In genomic region chr8:126157452-126158185, GRCm38 (mm10) we compare ENCODE assay signal across 10 mouse cellular contexts.
DNase-seq lines count a peak whose midpoint lies in the region; ATAC-seq lines count a peak whose summit lies in the region.
"Had no signal": no experiment of that assay in that cellular context is flagged by ENCODE, and none has a peak within 500 bp of the region (broad histone marks: within the 10 kb centered on the region; RNA-seq: fewer than 3 reads in every experiment).

No protein-coding gene starts in this region.

- 70% methylated on average over 8 of the region's 8 CpGs for WGBS in heart, embryonic 11.5 days (ENCODE audit: insufficient replicate concordance)

- no peak overlapping the region for H3K4me2 ChIP-seq in heart, embryonic 11.5 days
- H3K4me2 ChIP-seq: neural tube, embryonic 13.5 days had no signal

- H3K9ac ChIP-seq in heart, embryonic 11.5 days (ENCODE audit: low read depth, low read length) = no peak overlapping the region
- H3K9ac ChIP-seq: neural tube, embryonic 13.5 days had no signal

- H3K36me3 ChIP-seq in heart, embryonic 11.5 days (ENCODE audit: control insufficient read depth, insufficient read depth, low read length) = no peaks in the 10 kb centered on the region
- H3K36me3 ChIP-seq in splenic B cell, adult 2 months (ENCODE audit: control insufficient read depth, insufficient read depth, low read length, poor library complexity, severe bottlenecking) = no peaks in the 10 kb centered on the region
- H3K36me3 ChIP-seq: neural tube, embryonic 13.5 days had no signal

- no peak overlapping the region for H3K27ac ChIP-seq in heart, embryonic 11.5 days (ENCODE audit: low read depth, low read length)
- H3K27ac ChIP-seq: neural tube, embryonic 13.5 days had no signal

- no peak for ATAC-seq in heart, embryonic 11.5 days (replicated peaks; ENCODE audit: insufficient number of reproducible peaks, low FRiP score, low TSS enrichment)
- ATAC-seq: Patski had no signal

- H3K4me3 ChIP-seq in heart, embryonic 11.5 days (ENCODE audit: low read depth, low read length) = no peak overlapping the region
- H3K4me3 ChIP-seq: neural tube, embryonic 13.5 days had no signal

- no peaks in the 10 kb centered on the region for H3K9me3 ChIP-seq in heart, embryonic 11.5 days (replicated peaks; ENCODE audit: control insufficient read depth, low read length)
- H3K9me3 ChIP-seq: neural tube, embryonic 13.5 days had no signal

- no peaks in the 10 kb centered on the region for H3K27me3 ChIP-seq in heart, embryonic 11.5 days (ENCODE audit: control insufficient read depth, insufficient read depth, low read length)
- no peaks in the 10 kb centered on the region for H3K27me3 ChIP-seq in splenic B cell, adult 2 months (ENCODE audit: control insufficient read depth, insufficient read depth, low read length, poor library complexity, severe bottlenecking)
- H3K27me3 ChIP-seq: neural tube, embryonic 13.5 days had no signal

- intact Hi-C loops in heart, postnatal 10 days (cut with DNase I) = no loop called here

- peaks cover 2% of the 10 kb centered on the region; the same call in 1 of the 2 replicates for H3K4me1 ChIP-seq in heart, embryonic 11.5 days (ENCODE audit: control insufficient read depth, insufficient read depth, low read length)

- peak; percentile 57 to 58 for DNase-seq in heart, postnatal 10 days
- peak; percentile 46 for DNase-seq in A20 (ENCODE audit: low read depth, low spot score)
- peak; percentile 10 for DNase-seq in c-Kit-positive CD71-positive TER-119-positive erythroid progenitor cells, embryonic 14.5 days (ENCODE audit: low spot score)
- peak; percentile 29 to 38 for DNase-seq in kidney, adult 8-10 months
- peak; percentile 3 for DNase-seq in splenic B cell, adult 2 months (ENCODE audit: low read depth, low spot score)
- DNase-seq in urinary bladder, postnatal 10 days (ENCODE audit: low spot score) = no peak
- no peak for DNase-seq in layer of hippocampus, adult 11-12 months (ENCODE audit: low spot score)

Comparison
In these comparisons a context has a peak if more than half of its experiments do, and no peak if none do; other contexts are left out.
1. DNase-seq: peak in heart, postnatal 10 days (2 of 2), A20 (single experiment), c-Kit-positive CD71-positive TER-119-positive erythroid progenitor cells, embryonic 14.5 days (single experiment), kidney, adult 8-10 months (2 of 2) and splenic B cell, adult 2 months (single experiment); none in urinary bladder, postnatal 10 days (single experiment) and layer of hippocampus, adult 11-12 months (single experiment).